Mouse (Mus musculus): ENCODE measurements at regions not wholly inside any gene's neighbourhood (a gene's known extent, or its start where the extent isn't known, plus 50 kb on each side); places are given as distances from the start of the nearest gene placed in this dataset.
"Not testable (repeated sequence)": the region's sequence is repeated elsewhere in the genome, so short reads cannot be mapped to it uniquely, and the experiment has no call there.

- DNase-seq (ENCODE audit: low read depth, low spot score) = no peak
Measured at GRCm38 (mm10) chr1:5220668-5221408, 413.1 kb downstream of the Gm37988 start.

- peak; percentile 8 for DNase-seq (ENCODE audit: low read depth, low spot score)
Measured at GRCm38 (mm10) chr1:5227866-5228265, 420.2 kb downstream of the Gm37988 start.

GRCm38 (mm10) chr1:5231218-5231617 lies 423.5 kb downstream of the Gm37988 start:
- no peak for DNase-seq (ENCODE audit: low read depth, low spot score)

- peak; percentile 63 for DNase-seq (ENCODE audit: low read depth, low spot score)
Measured at GRCm38 (mm10) chr1:5231961-5232846, 424.5 kb downstream of the Gm37988 start.

- DNase-seq (ENCODE audit: low read depth, low spot score) = peak; percentile 62
Measured at GRCm38 (mm10) chr1:5232847-5233245, 425.2 kb downstream of the Gm37988 start.

GRCm38 (mm10) chr1:5243186-5243585 lies 435.5 kb downstream of the Gm37988 start:
- DNase-seq (ENCODE audit: low read depth, low spot score) = no peak

- not testable (repeated sequence) for DNase-seq (ENCODE audit: low read depth, low spot score)
Measured at GRCm38 (mm10) chr1:5260874-5261273, 453.2 kb downstream of the Gm37988 start.

GRCm38 (mm10) chr1:5261297-5261696 lies 453.6 kb downstream of the Gm37988 start:
- peak; percentile 68 for DNase-seq (ENCODE audit: low read depth, low spot score)

- DNase-seq (ENCODE audit: low read depth, low spot score) = no peak
Measured at GRCm38 (mm10) chr1:5273938-5274337, 466.2 kb downstream of the Gm37988 start.

- DNase-seq (ENCODE audit: low read depth, low spot score) = no peak
Measured at GRCm38 (mm10) chr1:5294570-5294969, 486.9 kb downstream of the Gm37988 start.

- no peak for DNase-seq (ENCODE audit: low read depth, low spot score)
Measured at GRCm38 (mm10) chr1:5297627-5298026, 489.9 kb downstream of the Gm37988 start.

GRCm38 (mm10) chr1:5311656-5312055 lies 504.0 kb downstream of the Gm37988 start:
- DNase-seq (ENCODE audit: low read depth, low spot score) = no peak

GRCm38 (mm10) chr1:5315839-5316238 lies 508.1 kb downstream of the Gm37988 start:
- no peak for DNase-seq (ENCODE audit: low read depth, low spot score)

- no peak for DNase-seq (ENCODE audit: low read depth, low spot score)
Measured at GRCm38 (mm10) chr1:5317088-5317487, 509.4 kb downstream of the Gm37988 start.

- DNase-seq (ENCODE audit: low read depth, low spot score) = no peak
Measured at GRCm38 (mm10) chr1:5326311-5326710, 518.6 kb downstream of the Gm37988 start.

Data from ZHBTc4 (cell line).